Mouse (Mus musculus) colon, adult 2 months (tissue): ENCODE results near the gene Hoxd9. TPM values are rescaled to one million over a fixed set of nuclear protein-coding genes. Genes with fewer than 3 reads are reported as not detected.

Experiments
- polyA plus RNA-seq: library from polyadenylated mRNA; depleted of rRNA; stranded (reverse); fragments of >200 nt; gene quantifications from 2 replicates; pipeline ENCODE4 v1.2.3, GENCODE M21; 2012; rRNA removed

Gene Hoxd9
- 2.7 and 4.4 TPM in 2 replicates for polyA plus RNA-seq

GRCm38 (mm10) chr2:74697567-74698121, at the start of gene Hoxd9:
TSS of gene Hoxd9 (plus strand) at chr2:74697727.

GRCm38 (mm10) chr2:74659507-74660005, 38.0 kb upstream of the Hoxd9 start, which contains the start of gene Evx2:
TSS of gene Evx2 (minus strand) at chr2:74659557.

GRCm38 (mm10) chr2:74667842-74668357, 29.6 kb upstream of the Hoxd9 start, which contains the start of gene Hoxd13:
TSS of gene Hoxd13 (plus strand) at chr2:74668310.

GRCm38 (mm10) chr2:74674881-74675665, 22.5 kb upstream of the Hoxd9 start, which contains the start of gene Hoxd12:
TSS of gene Hoxd12 (plus strand) at chr2:74675013.

GRCm38 (mm10) chr2:74678891-74679595, 18.5 kb upstream of the Hoxd9 start, which contains the start of gene Hoxd11:
TSS of gene Hoxd11 (plus strand) at chr2:74679557.

GRCm38 (mm10) chr2:74691022-74691951, 6.2 kb upstream of the Hoxd9 start, which contains the start of gene Hoxd10:
TSS of gene Hoxd10 (plus strand) at chr2:74691924.

GRCm38 (mm10) chr2:74704393-74704998, 7.0 kb downstream of the Hoxd9 start, which contains the start of gene Hoxd8:
TSS of gene Hoxd8 (plus strand) at chr2:74704615.

GRCm38 (mm10) chr2:74711721-74712621, 14.4 kb downstream of the Hoxd9 start, which contains the start of the genes Hoxd3 and Hoxd4:
TSS of gene Hoxd3 (plus strand) at chr2:74711927.
TSS of gene Hoxd4 (plus strand) at chr2:74711929.

GRCm38 (mm10) chr2:74726551-74726950, 29.0 kb downstream of the Hoxd9 start, which contains the start of gene Gm28230:
TSS of gene Gm28230 (plus strand) at chr2:74726728.

Other genes with a start within 250 kb of the Hoxd9 start
- gene Lnpk, start 118.3 kb upstream of the Hoxd9 start, polyA plus RNA-seq: 4.2 and 5.3 TPM in 2 replicates
- gene Evx2, start 38.2 kb upstream of the Hoxd9 start, polyA plus RNA-seq: 2.9 and 4.1 TPM in 2 replicates
- 24.2 and 34.6 TPM in 2 replicates for gene Hoxd13, start 29.4 kb upstream of the Hoxd9 start, polyA plus RNA-seq
- gene Hoxd12, start 22.7 kb upstream of the Hoxd9 start, polyA plus RNA-seq: 0.86 and 3.4 TPM in 2 replicates
- 12.0 and 12.4 TPM in 2 replicates for gene Hoxd11, start 18.2 kb upstream of the Hoxd9 start, polyA plus RNA-seq
- gene Hoxd10, start 5.8 kb upstream of the Hoxd9 start, polyA plus RNA-seq: 0.76 and 1.2 TPM in 2 replicates
- gene Hoxd8, start 6.9 kb downstream of the Hoxd9 start, polyA plus RNA-seq: 5.5 and 10.1 TPM in 2 replicates
- gene Hoxd3, start 14.2 kb downstream of the Hoxd9 start, polyA plus RNA-seq: 3.5 and 5.1 TPM in 2 replicates
- gene Hoxd4, start 14.2 kb downstream of the Hoxd9 start, polyA plus RNA-seq: 10.0 and 20.6 TPM in 2 replicates
- gene Gm28230, start 29.0 kb downstream of the Hoxd9 start, polyA plus RNA-seq: 0.25 and 1.3 TPM in 2 replicates
- gene Hoxd1, start 65.3 kb downstream of the Hoxd9 start, polyA plus RNA-seq: 0.06 TPM in 1 of 2 replicates, not detected in the other
- 63.3 and 79.5 TPM in 2 replicates for gene Mtx2, start 128.1 kb downstream of the Hoxd9 start, polyA plus RNA-seq